Mouse (Mus musculus) telencephalon, adult 2 months (tissue): ENCODE measurements at regions not wholly inside any gene's neighbourhood (a gene's known extent, or its start where the extent isn't known, plus 50 kb on each side); places are given as distances from the start of the nearest gene placed in this dataset.

Experiments used
- DNase-seq: peaks from one replicate; pipeline ENCODE4 v3.0.0-alpha.2; 2011; ENCODE audit warnings: low read depth, low spot score

DNA sequence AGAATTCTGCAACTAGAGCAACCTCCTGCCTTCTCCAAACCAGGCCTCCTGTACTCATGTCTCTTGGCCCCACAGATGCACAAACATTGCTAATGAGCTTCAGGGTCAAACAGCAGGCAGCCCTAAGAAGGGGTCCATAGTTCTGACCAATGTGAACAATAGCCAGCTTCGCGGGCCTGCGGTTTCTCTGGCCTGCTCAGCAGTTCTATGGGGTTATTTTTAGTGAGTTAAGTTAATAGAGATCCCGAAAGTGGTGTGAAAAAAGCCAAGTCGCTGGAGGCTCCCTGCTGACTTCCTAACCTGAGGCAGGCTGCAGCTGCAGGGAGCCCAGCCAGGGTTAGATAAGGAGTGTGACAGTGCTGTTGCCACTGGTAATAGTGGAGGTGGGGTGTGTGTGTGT lies 106.6 kb downstream of the Pdcd6ip start:
- DNase-seq: no peak

DNA sequence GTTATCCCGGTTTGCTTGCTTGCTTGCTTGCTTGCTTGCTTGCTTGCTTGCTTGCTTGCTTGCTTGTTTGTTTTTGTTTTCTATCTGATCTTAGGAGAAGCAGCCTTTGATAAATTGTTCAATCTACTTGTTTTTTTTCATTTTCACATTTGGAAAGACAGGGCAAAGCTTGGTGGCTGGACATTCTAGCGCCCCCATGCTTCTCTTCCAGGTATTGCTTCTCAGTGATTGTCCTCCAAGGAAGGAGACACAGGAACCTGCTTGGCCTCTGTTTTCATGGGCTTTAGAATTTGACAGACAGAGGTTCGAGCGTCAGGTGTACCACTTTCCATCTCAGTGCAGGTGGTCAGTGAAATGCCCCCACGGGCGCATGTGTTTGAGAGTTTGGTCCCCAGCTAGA lies 120.8 kb downstream of the Pdcd6ip start:
- DNase-seq: no peak

DNA sequence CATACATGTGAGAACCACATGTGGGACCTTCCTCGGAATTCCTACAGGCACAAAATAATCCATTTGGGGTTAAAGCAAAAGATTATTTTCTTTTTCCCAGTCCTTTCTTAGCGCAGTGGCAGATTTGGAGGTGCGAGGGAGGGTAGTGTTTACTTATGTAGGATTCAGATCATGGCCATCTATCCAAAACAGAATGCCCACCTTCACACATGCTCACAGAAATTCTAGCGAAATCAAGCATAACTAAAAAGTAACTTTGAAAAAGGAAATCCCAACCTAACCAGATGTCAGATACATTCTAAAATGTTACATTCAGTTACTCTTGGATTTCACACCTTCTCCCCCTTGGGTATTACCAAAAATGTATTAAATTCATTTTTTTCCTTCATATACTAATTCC lies 121.6 kb downstream of the Pdcd6ip start:
- DNase-seq: peak; percentile 58

DNA sequence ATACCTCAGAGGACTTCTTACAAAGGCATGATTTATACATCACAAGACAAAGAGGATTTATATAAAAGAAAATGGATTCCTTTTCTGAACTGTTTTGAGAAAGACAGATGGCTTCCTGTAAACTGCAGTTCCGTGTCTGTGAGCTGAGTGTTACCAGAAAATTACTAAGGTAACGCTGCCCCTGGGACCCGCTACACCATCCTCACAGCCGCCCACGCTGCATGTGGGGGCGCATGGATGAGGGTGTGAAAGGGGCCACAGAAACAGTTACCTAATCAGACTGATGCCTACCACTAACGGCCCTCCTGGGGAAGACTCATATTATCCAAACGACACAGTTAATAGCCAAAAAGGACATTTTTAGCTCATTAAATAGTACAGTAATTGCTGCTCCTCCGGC lies 129.8 kb downstream of the Pdcd6ip start:
- no peak for DNase-seq

DNA sequence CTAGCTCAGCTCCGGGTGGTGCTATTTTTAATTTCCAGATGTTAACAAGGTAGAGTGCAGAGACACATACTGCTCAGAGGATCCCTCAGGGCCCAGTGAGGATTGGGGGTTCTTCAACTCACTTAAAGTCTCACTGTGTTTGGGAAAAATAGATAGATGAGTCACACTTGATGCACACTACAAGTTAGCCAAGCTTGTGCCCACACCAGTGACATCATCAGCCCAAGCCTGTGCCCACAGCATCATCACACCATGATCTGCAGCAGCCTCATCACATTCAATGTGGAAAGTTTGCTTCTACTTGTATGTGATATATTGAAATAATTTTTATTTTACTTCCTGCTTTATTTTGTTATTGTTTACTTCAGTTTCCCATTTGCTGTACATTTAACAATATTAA lies 139.2 kb downstream of the Pdcd6ip start:
- peak; percentile 29 for DNase-seq

DNA sequence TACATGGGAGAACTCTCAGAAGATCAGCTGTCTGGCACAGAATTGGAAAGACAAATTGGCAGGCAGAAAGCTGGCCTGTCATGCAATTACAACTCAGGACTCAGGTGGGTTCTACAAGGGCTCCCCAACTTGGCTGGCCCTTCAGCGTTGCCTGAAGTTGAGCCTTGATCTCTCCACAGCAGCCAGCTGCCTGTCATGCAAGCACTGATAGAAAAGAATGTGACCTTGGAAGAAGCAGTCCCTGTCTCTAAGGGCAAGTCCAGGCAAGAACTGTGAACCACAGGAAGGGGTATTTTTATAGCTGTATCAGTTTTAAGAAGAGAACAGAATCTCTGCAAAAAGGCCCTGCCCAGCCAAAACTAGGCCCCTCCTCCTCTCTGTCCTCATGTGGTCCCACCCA lies 140.4 kb downstream of the Pdcd6ip start:
- no peak for DNase-seq

DNA sequence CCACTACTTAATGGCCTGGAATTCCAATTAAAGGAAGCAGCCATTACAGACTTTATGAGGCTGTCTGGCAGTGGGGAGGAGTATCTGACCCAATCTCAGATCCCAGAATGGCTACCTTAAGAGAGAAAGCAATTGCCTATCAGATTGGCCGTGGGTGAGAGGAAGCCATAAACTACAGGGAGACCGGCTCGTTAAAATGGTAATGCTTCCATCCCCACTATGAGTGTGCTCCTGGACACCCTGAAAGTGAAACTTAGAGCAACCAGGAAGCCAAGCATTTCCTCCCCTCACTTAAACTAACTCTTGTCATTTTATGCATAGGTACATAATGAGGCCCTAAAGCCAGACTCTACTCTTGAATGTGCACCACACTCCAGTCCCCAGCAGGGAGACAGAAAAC lies 141.4 kb downstream of the Pdcd6ip start:
- no peak for DNase-seq

DNA sequence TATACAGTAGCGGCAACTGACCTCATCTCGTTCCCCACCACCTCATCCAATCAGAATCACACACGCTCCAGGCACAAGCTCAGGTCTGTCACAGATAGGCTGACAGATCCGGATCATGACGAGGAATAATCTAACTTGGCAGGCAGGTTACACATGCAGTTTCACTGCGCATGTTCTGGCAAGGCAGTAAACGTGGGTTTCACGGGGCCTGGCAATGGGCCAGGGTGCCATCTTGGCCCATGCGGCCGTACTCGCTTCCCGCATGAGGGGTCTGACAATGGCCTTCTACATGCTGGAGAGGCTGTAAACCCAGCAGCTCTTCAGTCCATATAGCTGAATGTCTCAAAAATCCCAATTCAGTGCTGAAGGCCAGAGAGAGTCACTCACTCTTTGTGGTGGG lies 154.1 kb downstream of the Pdcd6ip start:
- DNase-seq: no peak

DNA sequence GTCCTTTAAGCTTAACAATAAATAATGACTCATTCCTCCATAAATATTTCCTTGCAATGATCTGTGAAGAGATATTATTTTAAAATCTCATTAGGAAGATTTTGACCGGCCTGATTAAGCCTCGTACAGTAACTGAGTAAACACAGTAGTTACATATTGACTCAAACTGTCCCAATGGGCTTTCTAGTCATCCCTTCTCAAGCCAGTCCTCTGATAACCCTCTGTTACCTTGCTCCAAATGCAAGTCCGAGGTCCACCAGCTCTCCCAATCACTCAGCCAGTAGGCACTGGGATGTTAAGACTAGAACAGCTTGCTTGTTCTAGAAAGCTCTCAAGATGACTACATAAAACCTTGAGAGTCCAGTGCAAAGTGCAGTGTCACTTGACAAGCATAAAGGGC lies 160.6 kb downstream of the Pdcd6ip start:
- DNase-seq: no peak

DNA sequence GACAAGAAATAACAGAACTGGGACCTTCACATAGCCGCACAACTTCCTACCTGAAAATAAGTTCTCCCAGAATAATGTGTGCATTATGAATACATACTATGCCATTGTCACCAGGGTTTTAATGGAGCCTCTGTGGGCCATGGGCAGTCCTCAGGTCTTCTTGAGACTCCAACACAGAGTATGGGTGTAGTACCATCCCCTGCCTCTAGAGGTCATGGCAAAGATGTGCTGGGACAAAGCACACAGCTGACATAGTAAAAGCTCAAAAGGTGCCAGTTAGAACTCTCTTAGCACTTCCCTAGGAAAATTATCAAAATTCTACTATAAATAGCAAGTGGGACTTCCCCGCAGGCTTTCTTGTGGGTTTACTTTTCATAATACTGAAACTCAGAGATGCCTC lies 179.5 kb downstream of the Pdcd6ip start:
- no peak for DNase-seq

DNA sequence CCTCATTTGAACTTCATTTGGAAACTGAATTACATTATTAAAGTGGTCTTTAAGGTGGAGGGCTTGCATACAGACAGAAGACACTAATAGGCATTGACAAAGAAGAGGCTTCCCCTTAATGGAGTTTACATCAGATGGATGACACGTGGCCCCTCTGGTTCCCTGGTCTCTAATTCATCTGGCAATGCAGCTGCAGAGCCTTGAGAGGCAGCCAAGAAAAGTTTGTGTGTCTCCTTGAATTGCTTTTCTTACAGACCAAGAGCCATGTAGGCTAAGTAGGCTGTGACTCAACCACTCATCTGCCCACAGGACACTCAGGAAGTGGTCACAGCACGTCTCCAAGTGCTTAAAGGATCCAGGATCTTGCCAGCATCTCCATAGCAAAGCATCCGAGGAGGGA lies 183.8 kb downstream of the Pdcd6ip start:
- no peak for DNase-seq

DNA sequence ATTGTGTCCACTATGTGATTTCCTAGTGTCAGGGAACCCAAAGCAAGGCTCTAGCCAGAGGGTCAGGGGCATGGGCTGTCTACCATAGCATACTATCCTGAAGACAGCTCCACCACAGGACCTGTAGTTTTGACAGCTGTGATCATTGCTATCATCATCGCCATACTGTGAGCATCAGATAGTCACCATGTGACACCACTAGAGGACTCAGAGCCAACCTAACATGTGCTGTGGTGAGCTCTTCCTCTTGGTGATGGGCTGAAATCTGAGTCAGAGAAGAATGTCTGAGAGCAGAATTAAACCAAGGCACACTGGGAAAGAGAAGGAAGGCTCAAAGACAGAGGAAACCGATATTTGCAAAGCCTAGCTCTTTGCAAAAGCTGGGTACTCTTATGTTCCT lies 184.9 kb downstream of the Pdcd6ip start:
- no peak for DNase-seq

DNA sequence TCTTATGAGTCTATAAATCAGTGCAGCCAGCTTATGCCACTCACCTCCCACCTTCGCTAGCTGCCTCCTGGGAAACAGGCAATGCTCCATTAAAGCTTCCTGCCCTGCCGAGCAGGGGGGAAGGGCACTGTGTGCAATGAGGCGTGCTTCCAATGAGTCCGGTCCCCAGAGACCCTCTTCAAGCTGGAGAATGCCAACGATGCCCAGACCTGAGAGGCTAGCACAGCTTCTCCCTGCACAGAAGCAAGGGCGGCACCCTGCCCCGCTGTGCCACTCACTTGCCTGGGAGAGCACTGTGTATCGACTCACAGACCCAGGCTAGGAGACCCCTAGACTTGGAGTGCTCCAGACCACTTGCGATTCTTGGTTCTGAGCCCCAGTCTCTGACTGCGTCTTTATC lies 188.3 kb downstream of the Pdcd6ip start:
- DNase-seq: no peak

DNA sequence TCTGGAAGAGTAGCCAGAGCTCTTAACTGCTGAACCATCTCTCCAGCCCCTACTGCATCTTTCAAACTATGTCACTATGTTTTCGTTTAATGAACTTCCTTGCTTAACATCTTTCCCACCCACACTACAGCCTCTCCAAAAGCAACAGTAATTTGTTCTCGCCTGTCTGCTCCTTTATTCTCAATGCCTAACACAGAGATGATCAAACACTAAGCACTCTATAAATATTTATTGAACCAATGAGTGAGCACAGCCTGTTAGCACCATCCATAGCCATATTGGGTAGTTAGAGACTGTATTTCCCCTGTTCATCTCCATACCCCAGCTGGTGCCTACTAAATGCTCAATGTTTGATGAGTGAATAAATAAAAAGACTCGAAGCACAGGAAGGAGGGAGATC lies 189.6 kb downstream of the Pdcd6ip start:
- peak; percentile 41 for DNase-seq

DNA sequence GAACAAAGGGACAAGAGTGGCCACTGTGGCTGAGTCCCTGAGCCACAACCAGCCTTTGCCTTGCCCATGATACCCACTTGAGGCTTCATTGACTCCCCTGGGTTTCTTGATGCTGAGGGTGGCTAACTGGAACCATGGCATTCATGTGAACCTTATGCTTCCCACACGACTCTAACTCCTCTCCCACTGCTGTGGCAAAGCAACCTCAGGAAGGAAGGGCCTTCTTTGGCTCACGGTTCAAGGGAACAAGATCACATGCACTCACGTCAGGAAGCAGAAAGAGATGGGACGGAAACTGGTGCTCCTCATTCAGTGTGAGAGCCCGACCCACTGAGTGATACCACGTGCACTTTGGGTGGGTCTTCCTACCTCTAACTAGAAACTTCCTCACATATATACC lies 190.3 kb downstream of the Pdcd6ip start:
- DNase-seq: no peak

DNA sequence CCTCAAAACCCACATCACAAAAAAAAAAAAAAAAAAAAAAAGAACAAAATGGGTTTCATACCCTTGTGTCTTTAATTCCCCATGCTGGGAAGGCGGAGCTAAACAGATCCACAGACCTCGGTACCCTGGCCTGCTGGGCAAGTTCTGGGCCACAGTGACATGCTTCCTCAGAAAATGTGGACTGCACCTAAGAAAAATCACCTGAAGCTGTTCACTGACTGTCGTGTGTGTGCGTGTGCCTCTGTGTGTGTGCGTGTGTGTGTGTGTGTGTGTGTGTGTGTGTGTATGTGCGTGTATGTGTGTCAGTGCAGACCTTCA lies 192.4 kb downstream of the Pdcd6ip start:
- DNase-seq: no peak

DNA sequence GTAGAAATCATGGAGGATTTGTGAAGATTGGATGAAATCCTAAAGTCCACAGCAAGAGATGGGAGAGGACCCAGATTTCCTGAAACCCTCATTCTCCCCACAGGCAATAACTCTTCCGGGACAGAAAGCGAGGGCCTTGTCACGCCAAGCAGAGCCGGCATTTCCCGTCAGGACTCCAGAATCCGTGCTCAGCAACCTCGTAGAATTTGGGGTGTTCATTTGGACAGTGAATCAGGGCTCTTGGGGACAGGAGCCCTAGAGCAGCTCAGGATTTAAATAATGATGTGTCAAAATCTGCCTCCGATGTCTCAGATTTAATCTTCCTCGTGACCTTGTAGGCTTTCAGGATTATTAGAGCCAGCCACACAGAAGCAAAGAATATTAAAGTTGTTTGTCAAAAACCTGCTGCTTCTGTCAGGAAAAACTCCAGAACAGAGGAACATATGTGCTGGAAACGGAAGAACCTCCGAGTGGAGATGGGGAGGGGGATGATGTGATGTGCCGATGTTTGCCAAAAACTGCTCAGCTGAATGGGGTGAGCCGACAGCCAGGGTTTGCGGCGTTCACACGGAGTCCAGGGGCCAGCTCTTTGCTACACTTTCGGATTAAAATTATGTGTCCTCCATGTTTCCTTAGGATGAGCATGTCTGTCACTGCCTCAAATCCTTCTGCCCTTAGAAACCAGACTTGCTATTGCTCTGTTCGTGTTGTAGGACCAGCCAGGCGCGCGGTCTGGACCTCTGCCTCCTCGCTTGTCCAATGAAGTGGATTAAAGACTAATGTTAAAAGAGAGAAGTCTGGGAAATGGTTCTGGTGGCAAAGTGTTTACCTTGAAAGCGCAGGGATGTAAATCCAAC lies 193.0 kb downstream of the Pdcd6ip start:
- peak; percentile 48 for DNase-seq

DNA sequence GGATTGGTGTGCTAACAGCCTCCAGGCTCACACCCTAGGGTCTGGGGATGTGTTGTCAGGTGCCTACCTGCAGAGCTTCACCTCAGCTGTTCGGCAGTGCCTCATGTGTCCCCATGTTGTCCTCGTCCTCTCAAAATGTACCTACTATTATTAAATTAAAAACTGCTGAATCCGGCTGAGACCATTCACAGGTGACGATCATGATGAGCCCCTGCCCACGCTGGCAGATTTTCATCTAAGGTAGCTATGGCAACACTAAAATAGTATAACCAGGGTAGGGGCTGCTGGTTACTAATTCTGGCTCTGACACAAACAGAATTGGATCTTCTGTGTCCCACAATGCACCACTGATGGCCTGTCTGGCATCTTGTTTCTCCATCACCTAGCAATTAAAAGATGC lies 196.8 kb downstream of the Pdcd6ip start:
- no peak for DNase-seq

DNA sequence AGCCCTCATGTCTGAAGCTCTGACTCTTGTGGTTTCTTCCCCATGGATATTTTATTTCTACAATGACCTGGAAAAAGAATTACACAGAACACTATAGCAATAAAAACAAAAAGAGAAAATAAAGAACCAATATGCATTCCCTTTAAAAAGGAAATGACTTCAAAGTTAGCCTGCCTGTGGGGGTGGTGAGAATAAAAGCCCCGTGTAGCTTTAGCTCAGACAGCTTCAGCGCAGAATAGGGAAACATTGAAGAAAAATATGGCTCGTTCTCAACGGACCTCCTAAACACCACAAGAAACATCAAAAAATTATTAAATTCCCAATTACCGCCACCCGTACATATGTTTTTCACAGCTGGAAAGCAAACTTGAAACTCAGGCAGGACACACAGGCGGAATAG lies 198.7 kb downstream of the Pdcd6ip start:
- no peak for DNase-seq

DNA sequence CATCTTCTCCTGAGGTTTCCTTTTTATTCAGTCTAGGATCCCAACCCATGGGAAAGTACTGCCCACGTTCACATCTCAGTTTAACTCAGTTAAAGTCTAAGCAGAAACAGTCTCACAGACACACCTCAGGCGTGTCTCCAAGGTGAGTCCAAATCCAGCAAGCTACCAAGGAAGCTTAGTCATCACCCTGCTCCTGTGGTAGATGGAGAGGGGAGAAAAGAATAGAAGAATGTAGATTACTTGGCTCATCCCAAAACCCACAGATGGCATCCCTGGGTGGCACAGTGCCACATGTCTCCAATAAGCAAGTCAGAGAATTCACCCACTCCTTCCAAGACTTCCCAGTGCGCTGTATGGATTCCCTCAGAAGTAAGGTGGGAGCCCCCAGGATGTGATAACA lies 199.2 kb downstream of the Pdcd6ip start:
- peak; percentile 91 for DNase-seq

DNA sequence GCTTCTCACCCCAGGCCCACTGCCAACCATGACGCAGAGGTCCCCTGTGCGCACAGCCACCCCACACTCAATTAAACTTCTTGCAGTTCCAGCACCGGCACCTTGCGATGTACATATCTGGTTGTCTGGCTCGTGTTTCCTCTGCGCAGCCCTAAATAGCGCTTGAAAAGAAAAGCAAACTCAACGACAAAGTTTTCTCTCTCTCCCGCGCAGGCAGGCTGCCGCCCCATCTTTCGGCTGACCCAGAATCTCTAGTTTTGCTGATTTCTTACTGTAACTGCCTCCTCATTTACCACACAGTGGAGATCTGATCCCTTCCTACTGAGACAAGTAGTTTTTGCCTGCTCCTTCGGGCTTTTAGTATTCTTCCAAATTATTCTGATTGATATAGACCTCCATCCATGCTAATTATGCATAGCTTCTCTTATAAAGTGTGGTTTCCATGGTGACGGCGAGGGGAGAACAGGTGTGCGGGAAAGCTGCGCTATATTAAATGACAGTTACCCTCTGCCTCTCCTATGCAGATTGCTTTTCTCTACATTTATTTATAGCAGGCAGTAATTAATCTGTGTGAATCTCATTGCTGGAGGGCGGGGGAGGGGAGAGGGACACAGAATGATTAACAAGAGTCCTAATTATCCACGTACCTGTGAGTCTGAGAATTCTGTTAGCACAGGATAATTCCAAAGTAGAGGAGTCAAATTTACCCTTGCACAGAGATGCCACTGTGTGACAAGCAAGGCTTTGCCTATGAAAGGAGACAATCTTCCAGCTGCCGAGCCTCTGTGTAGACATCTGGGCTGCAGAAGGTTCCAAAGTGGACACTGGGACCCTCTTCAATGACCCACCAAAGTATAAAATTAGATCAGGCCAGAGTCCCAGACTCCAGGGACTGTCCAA lies 200.2 kb downstream of the Pdcd6ip start:
- peak; percentile 87 for DNase-seq

DNA sequence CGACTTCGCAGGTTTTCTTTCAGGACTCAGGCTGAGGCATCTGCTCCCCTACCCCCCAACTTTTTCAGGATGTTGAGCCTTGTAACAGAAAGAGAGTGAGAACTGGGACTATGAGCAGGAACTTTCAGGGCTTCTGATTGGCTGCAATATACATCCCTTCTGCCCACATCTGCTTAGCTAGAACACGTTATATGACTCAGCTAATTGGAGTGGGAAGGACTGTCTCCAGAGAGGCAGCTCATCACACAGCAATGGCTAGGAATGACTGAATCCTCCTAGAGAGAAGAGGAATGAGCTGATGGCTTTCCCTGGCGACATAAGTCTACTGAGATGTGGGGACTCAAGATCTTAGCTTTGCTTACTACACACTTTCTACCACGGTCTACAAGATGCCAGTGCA lies 208.8 kb downstream of the Pdcd6ip start:
- no peak for DNase-seq

DNA sequence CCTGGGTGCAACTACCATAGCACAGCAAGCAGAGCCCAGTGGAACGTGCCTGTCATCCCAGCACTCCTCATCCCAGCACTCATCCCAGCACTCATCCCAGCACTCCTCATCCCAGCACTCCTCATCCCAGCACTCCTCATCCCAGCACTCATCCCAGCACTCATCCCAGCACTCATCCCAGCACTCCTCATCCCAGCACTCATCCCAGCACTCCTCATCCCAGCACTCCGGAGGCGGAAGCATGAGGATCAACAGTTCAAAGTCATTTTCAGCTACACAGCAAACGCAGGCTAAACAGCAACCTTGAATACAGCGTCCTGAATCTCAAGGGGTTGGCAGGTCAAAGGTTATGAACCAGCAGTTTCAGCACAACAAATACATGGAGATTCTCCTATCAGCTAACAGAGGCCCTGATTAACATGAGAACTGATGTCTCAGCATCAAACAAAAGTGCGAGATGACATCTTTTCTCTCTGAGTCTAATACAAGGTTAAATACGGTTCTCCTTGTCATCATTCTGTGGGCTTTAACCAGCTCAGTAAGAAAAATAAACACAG lies 211.8 kb downstream of the Pdcd6ip start:
- DNase-seq: no peak
